Mouse (Mus musculus) embryo, embryonic 9.5 days (tissue): ENCODE results near the gene Ric8a.
"Not testable (repeated sequence)": the region's sequence is repeated elsewhere in the genome, so short reads cannot be mapped to it uniquely, and the experiment has no call there.

Experiments
- DNase-seq: peaks from one replicate; pipeline ENCODE4 v3.0.0-alpha.2; 2017; ENCODE audit errors: extremely low spot score

Ric8a gene

GRCm38 (mm10) chr7:140890636-140891035 lies 33.9 kb downstream of the Ric8a start:
- DNase-seq = not testable (repeated sequence)

DNA sequence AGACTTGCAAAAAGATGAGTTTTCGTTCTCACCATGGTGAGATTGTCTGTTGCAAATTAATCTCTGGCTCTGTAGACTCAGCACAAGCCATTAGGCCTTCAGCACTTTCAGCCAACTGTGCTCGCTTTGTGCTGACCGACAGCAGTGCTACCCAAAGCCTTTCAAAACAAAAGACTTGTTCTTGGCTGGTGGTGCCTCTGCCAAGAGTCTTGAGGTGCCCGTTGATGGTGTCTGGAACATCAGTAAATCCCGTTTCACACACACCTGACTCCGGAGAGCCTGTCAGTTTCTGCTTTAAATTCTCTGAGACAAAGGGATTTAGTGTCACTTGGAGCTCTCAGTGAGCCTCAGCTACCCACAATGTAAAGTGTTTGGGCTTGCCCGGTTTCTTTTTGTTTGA lies 37.3 kb downstream of the Ric8a start:
- no peak for DNase-seq

DNA sequence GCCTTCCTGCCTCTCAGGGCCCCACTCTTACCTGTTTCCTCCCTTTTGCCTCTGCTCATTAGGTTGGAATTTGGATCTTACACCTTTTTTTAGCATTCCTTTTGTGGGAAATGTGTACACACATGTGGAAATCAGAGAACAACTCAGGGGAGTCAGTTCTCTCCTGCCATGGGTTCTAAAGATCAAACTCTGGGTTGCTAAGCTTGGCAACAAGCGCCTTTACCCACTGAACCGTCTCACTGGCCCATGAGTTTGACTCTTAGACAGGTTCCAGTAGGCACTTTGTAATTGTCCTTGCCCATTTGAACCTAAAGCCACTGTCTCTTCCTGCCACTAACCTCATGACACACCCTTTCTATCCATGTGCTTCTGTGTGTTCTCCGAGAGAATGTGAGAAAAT lies 37.9 kb downstream of the Ric8a start:
- no peak for DNase-seq

DNA sequence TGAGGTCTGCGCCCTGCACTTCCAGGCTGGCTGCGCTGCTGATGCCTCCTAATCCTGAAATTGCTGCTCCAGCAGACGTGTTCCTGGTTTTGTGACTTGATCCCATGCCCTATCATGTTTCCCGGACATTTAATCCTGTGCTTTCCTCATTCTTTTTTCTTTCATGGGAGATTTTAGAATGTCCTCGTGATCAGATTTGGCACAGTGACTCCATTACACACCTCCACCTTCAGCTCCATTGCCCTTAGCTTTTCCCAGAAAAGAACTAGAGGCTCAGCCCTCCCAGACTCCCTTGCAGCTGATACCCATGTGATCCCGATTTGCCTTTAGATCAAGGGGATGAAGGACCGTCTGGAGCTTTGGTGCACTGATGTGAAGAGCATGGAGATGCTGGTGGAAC lies 41.1 kb downstream of the Ric8a start:
- DNase-seq = no peak

- no peak for DNase-seq
Observed at GRCm38 (mm10) chr7:140899121-140899520, 42.4 kb downstream of the Ric8a start.

DNA sequence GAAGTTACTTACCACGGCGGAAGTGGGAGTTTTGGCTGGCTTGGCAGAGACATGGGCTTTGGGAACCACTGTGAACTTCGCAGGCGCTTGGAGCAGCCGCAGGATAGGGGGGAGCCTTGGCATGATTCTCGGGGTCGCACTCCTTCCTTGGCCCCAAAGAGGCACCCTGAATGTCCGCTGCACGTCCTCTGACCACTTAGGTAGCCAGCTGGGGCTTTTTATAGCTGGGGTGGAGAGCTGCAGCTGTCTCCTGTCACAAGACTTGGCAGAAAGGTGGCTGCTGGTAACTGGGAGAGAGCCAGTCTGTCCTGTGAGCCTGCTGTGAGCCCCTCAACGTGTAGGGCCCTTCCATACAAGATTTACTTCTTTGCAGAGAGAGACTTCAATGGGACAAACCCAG lies 43.5 kb downstream of the Ric8a start, which contains the start of gene Cox8b:
Gene Cox8b, minus strand, starts transcription at position 227 of the 400 bp plus-strand sequence.
- no peak for DNase-seq

- no peak for DNase-seq
Observed at GRCm38 (mm10) chr7:140902036-140902875, 45.5 kb downstream of the Ric8a start.

DNA sequence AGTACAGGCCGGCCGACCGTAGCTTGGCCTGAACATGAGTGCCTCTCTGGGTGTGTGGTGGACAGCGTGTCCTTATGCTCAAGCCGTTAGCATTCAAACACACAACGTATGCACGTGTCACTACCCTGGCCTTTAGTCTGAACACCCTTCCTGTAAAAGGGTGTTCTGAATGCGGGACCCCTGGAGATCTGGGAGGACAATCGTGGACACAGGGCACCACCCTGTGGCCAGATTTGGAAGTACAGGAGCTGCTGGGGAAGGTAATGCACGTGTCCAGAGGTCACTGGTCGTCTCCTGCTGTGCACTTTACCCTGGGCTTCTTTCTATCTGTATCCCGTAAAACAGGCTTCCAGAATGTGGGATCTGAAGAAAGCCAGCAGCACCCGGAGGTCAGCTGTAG lies 46.5 kb downstream of the Ric8a start:
- peak; percentile 85 for DNase-seq

GRCm38 (mm10) chr7:140905642-140906081 lies 48.9 kb downstream of the Ric8a start:
- no peak for DNase-seq

DNA sequence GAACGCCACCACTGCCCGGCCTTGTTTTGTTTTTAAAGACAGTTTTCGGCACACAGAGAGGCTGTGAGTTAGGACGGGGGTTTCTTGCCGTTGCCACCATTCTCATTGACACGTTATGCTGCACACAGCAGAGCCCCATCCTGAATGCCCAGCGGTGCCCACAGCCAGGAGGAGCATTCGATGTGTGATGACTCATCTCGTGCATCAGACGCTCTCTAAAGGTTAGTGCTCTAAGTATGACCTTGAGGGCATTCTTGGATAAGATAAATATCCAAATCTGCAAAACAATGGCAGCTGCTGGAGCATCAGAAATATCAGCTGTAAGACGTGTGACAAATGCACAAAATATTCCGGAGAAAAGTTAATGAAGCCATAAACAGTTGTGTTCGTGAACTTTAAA lies 50.4 kb downstream of the Ric8a start:
- DNase-seq = no peak

DNA sequence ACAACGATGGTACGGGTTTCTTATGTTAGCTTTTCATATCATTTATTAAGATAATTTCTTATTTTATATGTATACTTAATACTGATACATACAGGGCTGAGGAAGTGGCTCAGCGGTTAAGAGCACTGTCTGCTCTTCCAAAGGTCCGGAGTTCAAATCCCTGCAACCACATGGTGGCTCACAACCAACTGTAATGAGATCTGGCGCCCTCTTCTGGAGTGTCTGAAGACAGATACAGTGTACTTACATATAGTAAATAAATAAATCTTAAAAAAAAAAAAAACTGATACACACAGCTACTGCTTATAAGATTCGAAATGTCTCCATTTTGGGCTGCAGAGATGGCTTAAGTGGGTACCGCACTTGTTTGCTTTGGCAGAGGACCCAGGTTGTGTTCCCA lies 50.9 kb downstream of the Ric8a start:
- DNase-seq = no peak

- no peak for DNase-seq
Observed at GRCm38 (mm10) chr7:140908181-140908580, 51.4 kb downstream of the Ric8a start.

- peak; percentile 85 for DNase-seq
Observed at GRCm38 (mm10) chr7:140908634-140909107, 51.9 kb downstream of the Ric8a start.

GRCm38 (mm10) chr7:140912293-140912692 lies 55.5 kb downstream of the Ric8a start:
- DNase-seq = no peak

DNA sequence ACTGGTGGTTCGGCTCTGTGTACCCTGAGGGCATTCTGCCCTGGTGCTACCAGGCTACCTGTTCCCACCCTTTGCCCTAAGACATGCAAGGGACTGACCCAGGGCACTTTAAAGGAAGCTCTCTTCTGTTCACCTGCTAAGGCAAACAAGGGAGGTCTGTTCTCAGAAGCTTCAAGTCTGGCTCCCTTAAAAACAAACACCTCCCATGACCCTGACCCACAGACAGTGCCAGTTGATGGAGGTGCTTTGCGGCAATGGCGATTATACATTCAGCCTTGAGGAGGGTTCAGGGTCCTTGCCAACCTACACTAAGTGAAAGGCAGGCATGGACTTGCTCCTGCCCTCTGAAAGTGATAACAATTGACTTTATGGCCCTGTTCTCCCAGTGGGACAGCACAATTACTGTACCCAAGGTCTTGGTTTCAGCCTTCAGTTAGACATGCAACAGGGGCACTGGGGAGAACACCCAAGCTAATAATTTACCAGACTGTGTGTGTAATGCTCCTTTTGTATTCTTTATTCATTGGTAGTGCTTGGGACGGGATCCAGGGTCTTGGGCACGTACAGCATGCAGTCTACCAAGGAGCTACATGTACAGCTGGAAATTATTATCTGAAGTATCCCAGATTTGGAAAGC lies 56.2 kb downstream of the Ric8a start:
- DNase-seq = no peak
